Mouse (Mus musculus) forebrain, embryonic 15.5 days (tissue): Measurements from ENCODE around the gene Zranb1. TPM values are rescaled to one million over a fixed set of nuclear protein-coding genes. Genes with fewer than 3 reads are reported as not detected.

Source experiments
- ATAC-seq: fragments of 200-750 bp; cut with Nextera tagmentation; replicated peaks from 2 replicates; pipeline ENCODE4 v1.8.0; 2017; ENCODE audit warnings: mild to moderate bottlenecking, moderate TSS enrichment, moderate library complexity
- H3K27ac ChIP-seq: fragments of 300-500 bp; sonication (generic); replicated peaks from 2 replicates; pipeline ENCODE4 v1.5.1; 2015; ENCODE audit warnings: mild to moderate bottlenecking, inconsistent platforms
- H3K27me3 ChIP-seq: fragments of 300-500 bp; sonication (generic); 2 replicates; pipeline ENCODE4 v1.6.1; 2015; ENCODE audit warnings: inconsistent platforms
- H3K36me3 ChIP-seq: fragments of 300-500 bp; sonication (generic); 2 replicates; pipeline ENCODE4 v1.6.1; 2015; ENCODE audit warnings: mild to moderate bottlenecking, inconsistent platforms
- H3K4me1 ChIP-seq: fragments of 300-500 bp; sonication (generic); 2 replicates; pipeline ENCODE4 v1.6.1; 2015; ENCODE audit warnings: inconsistent platforms
- H3K4me2 ChIP-seq: fragments of 300-500 bp; sonication (generic); replicated peaks from 2 replicates; pipeline ENCODE4 v1.6.1; 2015; ENCODE audit warnings: mild to moderate bottlenecking, inconsistent platforms
- H3K4me3 ChIP-seq: fragments of 300-500 bp; sonication (generic); 2 replicates; pipeline ENCODE4 v1.5.1; 2015; ENCODE audit warnings: mild to moderate bottlenecking, inconsistent platforms
- H3K9ac ChIP-seq: fragments of 300-500 bp; sonication (generic); replicated peaks from 2 replicates; pipeline ENCODE4 v1.6.1; 2015; ENCODE audit warnings: mild to moderate bottlenecking, inconsistent platforms
- H3K9me3 ChIP-seq: fragments of 300-500 bp; sonication (generic); 2 replicates; pipeline ENCODE4 v1.6.1; 2016; ENCODE audit warnings: inconsistent platforms
- WGBS: fragments of 180-500 bp; shearing (Covaris S2); methylation state at CpG from one replicate; pipeline ENCODE4 v1.1.7; 2015; ENCODE audit warnings: mixed read lengths; 5-methylcytosine and 5-hydroxymethylcytosine counted together
- polyA plus RNA-seq: library from polyadenylated mRNA; unstranded; fragments of >200 nt; fragmentation: Nextera tagmentation; extraction: Ambion mirVana; gene quantifications from 2 replicates; pipeline ENCODE4 v1.2.1, GENCODE M21; 2015

The Zranb1 gene
- polyA plus RNA-seq, 1 experiment from 2014 or later: 25.5 TPM

GRCm38 (mm10) chr7:132893336-132893735 lies 37.6 kb upstream of the Zranb1 start:
- H3K4me2 ChIP-seq: no peak overlapping the region
- no peak overlapping the region for H3K27ac ChIP-seq
- no peak for ATAC-seq
- 84% methylated on average over 1 of the region's 1 CpGs for WGBS
- no peaks in the 10 kb centered on the region for H3K4me1 ChIP-seq
- H3K27me3 ChIP-seq: no peaks in the 10 kb centered on the region
- H3K9me3 ChIP-seq: no peaks in the 10 kb centered on the region
- H3K9ac ChIP-seq: no peak overlapping the region
- H3K4me3 ChIP-seq: no peak overlapping the region
- H3K36me3 ChIP-seq: no peaks in the 10 kb centered on the region

DNA sequence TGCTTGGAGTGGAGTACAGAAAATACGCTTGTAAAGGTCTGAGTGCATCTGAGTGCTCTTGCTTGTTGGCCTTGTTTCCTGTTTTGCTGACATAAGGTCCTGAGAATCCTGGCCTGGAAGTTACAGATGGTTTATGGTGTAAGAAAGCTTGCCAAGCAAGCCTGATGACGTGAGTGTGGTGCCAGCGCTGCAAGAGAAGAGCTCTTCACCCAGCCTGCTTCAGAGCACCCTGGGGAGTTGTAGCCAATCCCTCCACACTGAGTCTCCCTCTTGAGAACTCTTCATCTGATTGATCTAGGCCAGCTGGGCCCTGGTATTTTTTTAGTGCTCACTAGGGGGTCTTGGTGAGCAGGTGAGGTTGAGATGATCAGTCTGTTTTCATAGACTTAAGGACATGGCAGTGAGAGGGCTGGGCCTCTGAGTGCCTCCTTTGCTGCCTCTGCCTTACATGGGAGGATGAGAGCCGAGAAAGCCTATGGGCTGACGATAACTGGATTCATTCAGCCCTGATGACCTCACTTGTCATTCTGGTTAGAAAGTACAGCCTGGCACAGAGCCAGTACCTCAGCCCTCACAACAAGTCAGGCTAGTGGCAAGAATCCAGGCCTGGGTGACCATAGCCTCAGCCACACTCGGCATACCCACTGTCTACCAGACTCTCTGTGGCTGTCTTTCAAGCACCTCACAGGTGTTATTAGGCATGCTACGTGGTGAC lies 35.9 kb upstream of the Zranb1 start:
- Histone ChIP-seq H3K4me3 (no peak overlapping the region), H3K9me3 (no peaks in the 10 kb centered on the region), H3K4me1 (no peaks in the 10 kb centered on the region), H3K9ac (no peak overlapping the region), H3K27ac (no peak overlapping the region), H3K27me3 (no peaks in the 10 kb centered on the region), H3K4me2 (no peak overlapping the region), H3K36me3 (no peaks in the 10 kb centered on the region)
- WGBS: 59% methylated on average over 7 of the region's 7 CpGs
- ATAC-seq: no peak

GRCm38 (mm10) chr7:132896206-132896815 lies 34.6 kb upstream of the Zranb1 start:
- H3K27me3 ChIP-seq: no peaks in the 10 kb centered on the region
- no peak overlapping the region for H3K4me3 ChIP-seq
- no peak overlapping the region for H3K4me2 ChIP-seq
- no peaks in the 10 kb centered on the region for H3K4me1 ChIP-seq
- WGBS: 88% methylated on average over 9 of the region's 9 CpGs
- H3K27ac ChIP-seq: no peak overlapping the region
- no peaks in the 10 kb centered on the region for H3K36me3 ChIP-seq
- no peaks in the 10 kb centered on the region for H3K9me3 ChIP-seq
- ATAC-seq: no peak
- no peak overlapping the region for H3K9ac ChIP-seq

- 88% methylated on average over 10 of the region's 10 CpGs for WGBS
- H3K4me2 ChIP-seq: no peak overlapping the region
- H3K27me3 ChIP-seq: no peaks in the 10 kb centered on the region
- H3K27ac ChIP-seq: no peak overlapping the region
- no peak overlapping the region for H3K4me3 ChIP-seq
- H3K4me1 ChIP-seq: no peaks in the 10 kb centered on the region
- H3K36me3 ChIP-seq: no peaks in the 10 kb centered on the region
- no peak overlapping the region for H3K9ac ChIP-seq
- H3K9me3 ChIP-seq: no peaks in the 10 kb centered on the region
- no peak for ATAC-seq
These were observed 33.7 kb upstream of the Zranb1 start for GRCm38 (mm10) chr7:132897258-132897657.

DNA sequence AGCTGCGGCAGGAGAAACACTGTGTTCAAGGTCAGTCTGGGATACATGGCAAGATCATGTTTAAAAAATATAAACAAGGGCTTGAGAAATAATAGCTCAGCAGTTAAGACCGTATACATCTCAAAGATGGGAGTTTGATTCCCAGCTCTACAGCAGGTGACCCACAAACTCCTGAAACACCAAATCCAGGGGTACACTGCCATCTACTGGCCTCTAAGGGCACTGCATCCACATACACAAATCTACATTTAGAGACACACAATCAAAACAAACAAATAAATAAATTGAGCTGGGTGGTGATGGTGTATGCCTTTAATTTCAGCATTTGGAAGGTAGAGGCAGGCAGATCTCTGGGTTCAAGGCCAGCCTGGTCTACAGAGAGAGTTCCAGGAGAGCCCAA lies 32.7 kb upstream of the Zranb1 start:
- Histone ChIP-seq H3K27me3 (no peaks in the 10 kb centered on the region), H3K4me2 (no peak overlapping the region), H3K27ac (no peak overlapping the region), H3K4me3 (no peak overlapping the region), H3K9me3 (no peaks in the 10 kb centered on the region), H3K9ac (no peak overlapping the region), H3K4me1 (no peaks in the 10 kb centered on the region), H3K36me3 (no peaks in the 10 kb centered on the region)
- whole genome bisulfite sequencing: 90% methylated on average over 2 of the region's 2 CpGs
- no peak for ATAC-seq

DNA sequence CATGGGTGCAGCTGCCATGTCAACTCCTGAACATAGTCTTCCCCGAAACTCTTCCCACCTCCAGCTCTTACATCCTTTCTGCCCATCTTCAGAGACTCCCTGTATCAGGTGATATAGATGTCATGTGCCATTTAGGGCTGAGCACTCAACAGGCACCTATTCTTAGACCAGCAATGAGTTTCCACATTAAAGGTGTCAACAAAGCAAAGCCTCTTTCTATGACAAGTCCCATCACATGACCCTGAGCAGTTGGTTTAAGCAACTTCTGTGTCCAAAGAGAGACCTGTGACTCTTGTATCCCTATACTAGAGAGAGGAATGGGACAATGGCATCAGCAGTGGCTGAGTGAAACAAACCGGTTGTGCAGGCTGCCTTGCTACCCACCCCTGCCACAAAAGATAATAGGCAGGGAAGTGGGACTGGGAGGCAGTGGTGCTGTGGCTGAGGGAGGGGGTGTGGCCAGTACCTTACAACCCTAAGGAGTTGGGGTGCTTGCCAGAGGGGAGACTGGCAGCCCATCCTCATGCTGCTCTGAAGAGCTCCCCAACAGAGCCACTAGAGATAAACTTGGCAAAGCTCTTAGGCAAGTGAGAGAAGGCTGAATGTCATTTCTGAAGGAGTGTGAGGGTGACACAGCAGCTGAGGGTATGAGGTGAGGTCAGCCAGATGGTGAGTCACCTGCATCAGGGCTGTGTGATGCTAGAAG lies 30.0 kb upstream of the Zranb1 start:
- no peaks in the 10 kb centered on the region for H3K36me3 ChIP-seq
- H3K27ac ChIP-seq: no peak overlapping the region
- H3K4me3 ChIP-seq: no peak overlapping the region
- H3K27me3 ChIP-seq: no peaks in the 10 kb centered on the region
- no peaks in the 10 kb centered on the region for H3K4me1 ChIP-seq
- WGBS: 60% methylated on average over 2 of the region's 2 CpGs
- H3K4me2 ChIP-seq: no peak overlapping the region
- no peaks in the 10 kb centered on the region for H3K9me3 ChIP-seq
- H3K9ac ChIP-seq: no peak overlapping the region
- ATAC-seq: no peak

DNA sequence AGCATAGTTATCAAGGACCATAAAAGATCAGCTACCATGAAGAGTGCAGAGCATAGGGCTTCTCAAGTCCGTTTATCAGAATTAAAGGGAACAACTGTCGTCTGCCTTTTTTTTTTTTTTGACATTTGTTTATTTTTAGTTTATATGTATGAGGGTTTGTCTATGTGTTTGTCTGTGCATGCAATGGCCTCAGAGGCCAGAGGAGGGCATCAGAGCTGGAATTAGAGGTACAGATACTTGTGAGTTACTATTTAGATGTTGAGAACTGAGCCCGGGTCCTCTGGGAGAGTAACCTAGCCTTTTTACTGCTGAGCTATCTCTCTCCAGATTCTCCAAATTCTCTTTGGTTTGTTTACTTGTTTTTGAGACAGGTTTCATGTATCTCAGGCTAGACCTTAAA lies 27.1 kb upstream of the Zranb1 start:
- Histone ChIP-seq H3K27ac (no peak overlapping the region), H3K4me2 (no peak overlapping the region), H3K36me3 (no peaks in the 10 kb centered on the region), H3K4me1 (no peaks in the 10 kb centered on the region), H3K27me3 (no peaks in the 10 kb centered on the region), H3K4me3 (no peak overlapping the region), H3K9me3 (no peaks in the 10 kb centered on the region), H3K9ac (no peak overlapping the region)
- 78% methylated on average over 3 of the region's 3 CpGs for WGBS
- ATAC-seq: no peak

- H3K4me3 ChIP-seq: no peak overlapping the region
- no peaks in the 10 kb centered on the region for H3K4me1 ChIP-seq
- 37% methylated on average over 3 of the region's 3 CpGs for WGBS
- no peaks in the 10 kb centered on the region for H3K27me3 ChIP-seq
- no peak overlapping the region for H3K27ac ChIP-seq
- H3K9me3 ChIP-seq: no peaks in the 10 kb centered on the region
- no peak overlapping the region for H3K9ac ChIP-seq
- no peak for ATAC-seq
- no peaks in the 10 kb centered on the region for H3K36me3 ChIP-seq
- H3K4me2 ChIP-seq: no peak overlapping the region
These were observed 9.0 kb upstream of the Zranb1 start for GRCm38 (mm10) chr7:132921971-132922370.

GRCm38 (mm10) chr7:132925227-132925626 lies 5.7 kb upstream of the Zranb1 start:
- no peak overlapping the region for H3K9ac ChIP-seq
- H3K27ac ChIP-seq: no peak overlapping the region
- no peaks in the 10 kb centered on the region for H3K27me3 ChIP-seq
- no peak overlapping the region for H3K4me2 ChIP-seq
- H3K9me3 ChIP-seq: no peaks in the 10 kb centered on the region
- H3K4me3 ChIP-seq: no peak overlapping the region
- peaks cover 2% of the 10 kb centered on the region; the same call in 1 of the 2 replicates for H3K4me1 ChIP-seq
- no peak for ATAC-seq
- WGBS: 75% methylated on average over 2 of the region's 2 CpGs
- H3K36me3 ChIP-seq: no peaks in the 10 kb centered on the region

- Histone ChIP-seq H3K9ac (no peak overlapping the region), H3K27me3 (no peaks in the 10 kb centered on the region), H3K4me3 (no peak overlapping the region), H3K4me2 (no peak overlapping the region), H3K4me1 (peaks cover 7% of the 10 kb centered on the region), H3K36me3 (no peaks in the 10 kb centered on the region), H3K27ac (no peak overlapping the region), H3K9me3 (no peaks in the 10 kb centered on the region)
- no peak for ATAC-seq
- WGBS: 52% methylated on average over 3 of the region's 3 CpGs
These were observed 3.7 kb upstream of the Zranb1 start for GRCm38 (mm10) chr7:132927201-132927600.

DNA sequence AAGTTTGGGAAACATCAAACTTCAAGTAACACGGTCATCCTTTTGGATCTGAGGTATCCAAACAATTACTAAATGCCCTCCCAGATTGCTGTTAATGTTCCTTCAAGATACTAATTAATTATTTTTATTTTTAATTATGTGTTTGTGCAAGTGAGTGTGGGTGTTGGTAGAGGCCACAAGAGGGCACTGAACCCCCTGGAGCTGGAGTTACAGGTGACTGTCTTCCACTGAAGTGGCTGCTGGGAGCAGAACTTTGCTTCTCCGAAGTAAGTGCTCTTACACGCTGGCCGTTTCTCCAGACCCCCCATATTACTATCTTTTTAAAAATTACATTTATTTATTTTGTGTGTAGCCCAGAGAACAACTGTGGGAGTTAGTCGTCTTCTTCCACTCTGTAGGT lies 887 bp upstream of the Zranb1 start:
- no peaks in the 10 kb centered on the region for H3K36me3 ChIP-seq
- H3K4me1 ChIP-seq: peaks cover 24% of the 10 kb centered on the region
- no peak overlapping the region for H3K27ac ChIP-seq
- ATAC-seq: no peak
- H3K4me3 ChIP-seq: peak overlapping the region; percentile 78
- H3K9ac ChIP-seq: peak overlapping the region; percentile 63
- no peaks in the 10 kb centered on the region for H3K27me3 ChIP-seq
- no peaks in the 10 kb centered on the region for H3K9me3 ChIP-seq
- WGBS: 88% methylated on average over 5 of the region's 5 CpGs
- H3K4me2 ChIP-seq: peak overlapping the region; percentile 45

DNA sequence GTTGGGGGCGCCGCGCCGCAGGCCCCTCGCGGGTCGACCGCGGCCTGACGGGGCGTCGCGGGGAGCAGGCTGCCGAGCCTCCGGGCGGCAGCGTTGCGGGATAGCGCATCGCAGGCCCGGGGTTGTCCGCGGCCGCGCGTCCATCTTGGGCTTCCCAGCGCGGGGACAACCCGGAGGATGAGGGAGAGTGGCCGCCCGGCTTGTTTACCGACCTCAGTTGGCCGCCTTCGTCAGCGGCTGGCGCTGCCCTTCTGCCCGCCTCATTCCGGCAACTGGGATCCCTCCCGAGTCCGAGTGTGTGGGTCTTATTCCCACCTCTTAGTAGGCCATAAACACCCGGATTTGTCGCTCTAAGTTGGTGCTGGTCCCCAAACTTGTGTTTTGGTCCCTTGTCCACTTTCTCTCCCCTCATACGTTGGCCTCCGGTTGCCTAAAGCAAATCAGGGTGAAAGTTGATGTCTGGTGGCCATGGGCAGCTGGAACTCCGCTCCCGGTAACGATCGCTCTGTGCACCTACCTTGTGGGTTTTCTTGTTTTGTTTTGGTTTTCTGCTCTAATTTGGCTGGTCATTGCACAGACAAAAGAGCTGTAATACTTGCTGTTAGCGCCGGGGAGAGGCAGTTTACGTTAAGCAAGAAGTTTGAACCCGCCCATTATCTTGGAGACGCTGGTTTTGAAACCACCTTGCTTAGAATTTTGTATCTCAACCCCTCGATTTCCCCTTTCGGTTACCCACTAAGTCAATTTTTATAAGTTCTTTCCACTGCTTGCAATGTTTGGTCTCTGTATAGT lies 814 bp downstream of the Zranb1 start:
- Histone ChIP-seq H3K27ac (peak overlapping the region; percentile 98), H3K4me1 (peaks cover 24% of the 10 kb centered on the region), H3K4me3 (peak overlapping the region; percentile 78), H3K9me3 (no peaks in the 10 kb centered on the region), H3K36me3 (no peaks in the 10 kb centered on the region), H3K27me3 (no peaks in the 10 kb centered on the region), H3K9ac (peak overlapping the region; percentile 85), H3K4me2 (peak overlapping the region; percentile 59)
- ATAC-seq: no peak; the same call in 1 of the 2 replicates
- under 1% methylated on average over 55 of the region's 55 CpGs for WGBS
